Mouse (Mus musculus) heart, embryonic 13.5 days (tissue): ENCODE data around the gene Taf1. TPM values are rescaled to one million over a fixed set of nuclear protein-coding genes. Genes with fewer than 3 reads are reported as not detected.

Experiments used
- polyA plus RNA-seq: library from polyadenylated mRNA; unstranded; fragments of >200 nt; fragmentation: Nextera tagmentation; extraction: Ambion mirVana; gene quantifications from 2 replicates; pipeline ENCODE4 v1.2.1, GENCODE M21; 2015

Gene Taf1
- polyA plus RNA-seq, 1 experiment from 2014 or later, result 6.5 TPM

Other genes with a start within 250 kb of the Taf1 start
- 2.0 and 2.5 TPM in 2 replicates for gene Nlgn3, start 233.6 kb upstream of the Taf1 start, polyA plus RNA-seq
- gene Gjb1, start 156.4 kb upstream of the Taf1 start, polyA plus RNA-seq, result 0.39 and 2.0 TPM in 2 replicates
- 26.9 and 29.8 TPM in 2 replicates for gene Zmym3, start 111.9 kb upstream of the Taf1 start, polyA plus RNA-seq
- gene Nono, start 103.4 kb upstream of the Taf1 start, polyA plus RNA-seq, result 236 and 258 TPM in 2 replicates
- 49.5 and 56.2 TPM in 2 replicates for gene Itgb1bp2, start 83.6 kb upstream of the Taf1 start, polyA plus RNA-seq
- 85.4 and 90.5 TPM in 2 replicates for gene Ogt, start 107.3 kb downstream of the Taf1 start, polyA plus RNA-seq
- gene Cxcr3, start 201.5 kb downstream of the Taf1 start, polyA plus RNA-seq, result 0.27 TPM in 2 replicates